Mouse (Mus musculus) ES-E14 (cell line): ENCODE results near the gene Sycp2. TPM values are rescaled to one million over a fixed set of nuclear protein-coding genes. Genes with fewer than 3 reads are reported as not detected.

Experiments
- DNase-seq: peaks from one replicate; pipeline ENCODE4 v3.0.0-alpha.2; 2013; ENCODE audit warnings: low read depth, low spot score
- H3K27ac ChIP-seq: 2 replicates; pipeline ENCODE4 v1.5.1; 2012; ENCODE audit warnings: low read depth, mild to moderate bottlenecking, low read length, moderate library complexity, mixed read lengths; ENCODE audit not compliant: poor library complexity, insufficient read depth, severe bottlenecking
- H3K36me3 ChIP-seq: 2 replicates; pipeline ENCODE4 v1.6.1; 2012; ENCODE audit warnings: mild to moderate bottlenecking, low read length, moderate library complexity, mixed read lengths; ENCODE audit not compliant: control insufficient read depth, poor library complexity, insufficient read depth, severe bottlenecking
- H3K4me1 ChIP-seq, 2 experiments: fragments of 150-350 bp in 1 of 2; sonication (generic) in 1 of 2; 2 replicates each; pipeline ENCODE4 v1.6.1; 2012; ENCODE audit warnings: low read length in 2 of 2, mild to moderate bottlenecking in 1 of 2, mixed read lengths in 1 of 2; ENCODE audit not compliant: control insufficient read depth in 2 of 2, insufficient read depth in 2 of 2, poor library complexity in 1 of 2
- H3K4me3 ChIP-seq, 2 experiments: fragments of 150-350 bp in 1 of 2; sonication (generic) in 1 of 2; 2 replicates each; pipeline ENCODE4 v1.5.1; 2012; ENCODE audit warnings: low read length in 2 of 2, low read depth in 1 of 2, mild to moderate bottlenecking in 1 of 2, mixed read lengths in 1 of 2; ENCODE audit not compliant: insufficient read depth in 1 of 2, poor library complexity in 1 of 2, severe bottlenecking in 1 of 2
- H3K9ac ChIP-seq: 2 replicates; pipeline ENCODE4 v1.6.1; 2012; ENCODE audit warnings: low read depth, mild to moderate bottlenecking, low read length, mixed read lengths; ENCODE audit not compliant: poor library complexity, insufficient read depth, severe bottlenecking
- H3K9me3 ChIP-seq: fragments of 150-350 bp; sonication (generic); 2 replicates; pipeline ENCODE4 v1.6.1; 2012; ENCODE audit warnings: low read depth, mild to moderate bottlenecking, low read length; ENCODE audit not compliant: control insufficient read depth, insufficient read depth
- CHD2 ChIP-seq: IDR thresholded peaks from 2 replicates; pipeline ENCODE4 v1.6.1; 2014; ENCODE audit warnings: mild to moderate bottlenecking, low read depth, low read length, inconsistent platforms
- HCFC1 ChIP-seq: IDR thresholded peaks from 2 replicates; pipeline ENCODE4 v1.6.1; 2012; ENCODE audit warnings: low read length, inconsistent platforms, borderline replicate concordance; ENCODE audit not compliant: insufficient read depth
- MAFK ChIP-seq: IDR thresholded peaks from 2 replicates; pipeline ENCODE4 v1.6.1; 2014; ENCODE audit warnings: mild to moderate bottlenecking, low read depth, low read length, inconsistent platforms; ENCODE audit not compliant: insufficient read depth
- ZC3H11A ChIP-seq: IDR thresholded peaks from 2 replicates; pipeline ENCODE4 v1.6.1; 2012; ENCODE audit warnings: low read depth, mild to moderate bottlenecking, inconsistent platforms, low read length, borderline replicate concordance
- ZNF384 ChIP-seq: IDR thresholded peaks from 2 replicates; pipeline ENCODE4 v1.6.1; 2012; ENCODE audit warnings: low read depth, low read length, inconsistent platforms
- in situ Hi-C, 2 experiments: fragments of 600-800 bp; cut with MboI; formaldehyde crosslinking; loops; one replicate each; pipeline ENCODE4 v1.15.1; 2025; ENCODE audit warnings: low sequenced_read_pairs in 2 of 2, inconsistent platforms in 1 of 2; ENCODE audit not compliant: unreplicated experiment in 2 of 2
- total RNA-seq: library from RNA; depleted of rRNA; stranded (reverse); fragments of 300-350 nt; gene quantifications from 2 replicates; pipeline ENCODE4 v1.2.3, GENCODE M21; 2012; rRNA removed

Sycp2 gene
- total RNA-seq, 1 experiment, result 1.4 TPM

DNA sequence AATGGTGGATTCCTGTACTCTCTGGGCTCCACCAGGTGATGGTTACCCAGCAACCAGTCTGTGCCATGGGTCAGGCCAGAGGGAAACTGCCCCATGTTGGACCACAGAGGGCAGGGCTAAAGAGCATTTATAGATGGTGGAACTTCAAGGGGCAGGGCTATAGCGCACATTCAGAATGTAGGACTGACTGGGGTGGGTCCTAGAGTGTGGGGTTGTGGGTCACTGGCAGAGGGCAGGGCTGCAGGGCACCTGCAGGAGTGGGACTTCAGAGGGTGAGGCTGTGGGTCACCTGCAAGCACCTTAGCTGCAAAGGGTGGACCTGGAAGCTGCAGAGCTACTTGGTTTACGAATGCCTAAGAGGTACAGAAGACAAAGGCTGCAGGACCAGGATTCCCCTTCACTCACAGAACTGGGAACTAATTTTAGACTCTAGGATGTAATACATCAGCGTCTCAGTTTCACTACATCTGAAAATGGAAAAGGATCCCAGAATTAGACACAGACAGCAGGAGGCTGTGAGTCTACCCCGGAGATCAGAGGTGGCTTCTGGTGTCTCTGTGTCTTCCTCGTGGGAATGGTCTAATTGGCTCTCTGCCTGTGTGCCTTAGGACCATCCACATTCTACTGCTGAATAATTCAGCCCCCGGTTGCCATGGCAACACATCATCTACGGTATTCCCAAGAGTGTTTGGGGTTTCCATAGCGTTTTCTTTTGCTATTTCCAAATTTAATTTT, 103.9 kb downstream of the Sycp2 start:
- Histone ChIP-seq H3K9me3 (no peaks in the 10 kb centered on the region), H3K4me3 (no peak overlapping the region), H3K27ac (no peak overlapping the region), H3K9ac (no peak overlapping the region), H3K4me1 (no peaks in the 10 kb centered on the region), H3K36me3 (no peaks in the 10 kb centered on the region)
- no peak for DNase-seq
- TF ChIP-seq ZNF384 (no peak), CHD2 (no peak), MAFK (no peak), ZC3H11A (no peak), HCFC1 (no peak)
- in situ Hi-C loops, result no loop called here

Other genes with a start within 250 kb of the Sycp2 start
- gene Ppp1r3d, start 6.8 kb upstream of the Sycp2 start, total RNA-seq, result 0.49 and 0.53 TPM in 2 replicates
- 0.74 and 0.76 TPM in 2 replicates for gene Fam217b, start 6.8 kb upstream of the Sycp2 start, total RNA-seq
- gene Cdh26, start 22.8 kb upstream of the Sycp2 start, total RNA-seq, result 0.22 and 0.26 TPM in 2 replicates